Mouse (Mus musculus) urinary bladder, postnatal 14 days (tissue): ENCODE measurements at regions not wholly inside any gene's neighbourhood (a gene's known extent, or its start where the extent isn't known, plus 50 kb on each side); places are given as distances from the start of the nearest gene placed in this dataset.

ENCODE experiments used
- DNase-seq: peaks from one replicate; pipeline ENCODE4 v3.0.0; 2021; ENCODE audit warnings: low spot score

GRCm38 (mm10) chr14:58189948-58190347 lies 119.6 kb downstream of the Fgf9 start:
- DNase-seq, result no peak

- DNase-seq, result no peak
Measured at GRCm38 (mm10) chr14:58182869-58183268, 112.5 kb downstream of the Fgf9 start.

GRCm38 (mm10) chr14:58180724-58181123 lies 110.4 kb downstream of the Fgf9 start:
- DNase-seq, result no peak

- peak; percentile 18 for DNase-seq
Measured at GRCm38 (mm10) chr14:58175651-58176363, 105.5 kb downstream of the Fgf9 start.

GRCm38 (mm10) chr14:58174512-58174911 lies 104.2 kb downstream of the Fgf9 start:
- no peak for DNase-seq

- no peak for DNase-seq
Measured at GRCm38 (mm10) chr14:58168920-58169319, 98.6 kb downstream of the Fgf9 start.
